Mouse (Mus musculus) leukemia stem cell, adult 10-12 weeks (primary cell): ENCODE results near the gene Atp6ap1. TPM values are rescaled to one million over a fixed set of nuclear protein-coding genes. Genes with fewer than 3 reads are reported as not detected.

Source experiments
- polyA plus RNA-seq: library from polyadenylated mRNA; stranded (reverse); fragments of >175 nt; gene quantifications from 2 replicates; pipeline ENCODE4 v1.2.3, GENCODE M21; 2012; ENCODE audit warnings: low replicate concordance

Atp6ap1 gene
- 16.9 and 43.6 TPM in 2 replicates for polyA plus RNA-seq

DNA sequence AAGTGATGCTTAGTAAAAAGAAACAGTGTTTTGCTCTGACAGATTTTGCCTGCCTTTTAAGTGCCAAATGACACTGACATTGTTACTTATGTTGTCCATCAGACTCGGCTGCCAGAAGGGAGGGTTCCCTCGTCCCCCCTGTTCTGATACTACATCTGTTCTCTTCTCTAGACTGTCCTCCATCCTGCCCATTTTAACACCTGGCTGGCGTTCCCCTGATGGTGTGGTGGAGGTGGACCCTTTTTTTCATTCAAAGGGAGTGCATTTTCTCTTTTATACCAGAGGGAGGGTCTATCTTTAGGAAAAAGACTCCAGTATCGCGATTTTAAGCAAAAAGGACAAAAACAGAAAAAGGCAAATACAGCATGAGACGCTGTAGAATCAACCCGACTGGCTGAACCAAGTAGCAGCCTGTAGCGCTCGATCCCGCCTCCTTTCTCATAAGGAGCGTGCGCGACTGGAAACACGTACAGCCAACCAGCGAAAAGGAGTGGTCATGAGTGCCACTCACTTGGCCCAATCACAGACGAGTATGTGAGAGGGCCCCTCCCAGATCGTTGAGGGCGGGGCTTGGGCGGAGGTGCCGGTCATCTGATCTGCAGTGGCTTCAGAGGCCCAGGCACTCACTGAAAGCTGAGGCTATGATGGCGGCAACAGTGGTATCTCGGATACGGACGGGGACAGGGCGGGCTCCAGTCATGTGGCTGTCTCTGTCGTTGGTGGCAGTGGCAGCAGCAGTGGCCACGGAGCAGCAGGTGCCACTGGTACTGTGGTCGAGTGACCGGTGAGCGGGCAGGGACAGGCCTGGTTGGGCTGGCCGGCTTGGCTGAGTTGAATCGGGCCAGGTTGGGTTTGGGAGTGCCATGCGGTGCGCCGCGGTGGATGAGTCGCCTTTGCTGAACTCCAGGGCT is at the start of gene Atp6ap1:
TSS of gene Atp6ap1 (plus strand) at position 560 of the 911 bp plus-strand sequence.

DNA sequence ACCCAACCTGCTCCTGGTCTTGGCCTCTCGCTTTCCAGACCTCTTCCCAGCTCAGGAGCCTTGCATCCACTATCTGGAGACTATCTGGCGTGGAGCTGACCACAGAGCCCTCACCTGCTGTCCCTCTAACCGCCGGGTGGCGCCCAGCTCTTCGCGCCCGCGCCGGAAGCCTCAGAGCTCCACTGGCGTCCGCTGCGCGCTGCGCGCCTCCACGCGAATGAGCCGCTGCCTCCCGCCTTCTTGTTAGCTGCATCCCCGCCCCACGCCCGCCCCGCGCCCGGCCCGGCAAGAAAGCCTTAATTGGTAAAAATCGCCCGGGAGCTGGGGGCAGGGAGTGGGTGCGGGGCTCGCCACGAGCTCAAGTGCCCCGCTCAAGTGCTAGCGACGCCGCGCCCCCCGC is 47.3 kb upstream of the Atp6ap1 start, which contains the start of gene Flna:
TSS of gene Flna (minus strand) at position 206 of the 400 bp plus-strand sequence.

DNA sequence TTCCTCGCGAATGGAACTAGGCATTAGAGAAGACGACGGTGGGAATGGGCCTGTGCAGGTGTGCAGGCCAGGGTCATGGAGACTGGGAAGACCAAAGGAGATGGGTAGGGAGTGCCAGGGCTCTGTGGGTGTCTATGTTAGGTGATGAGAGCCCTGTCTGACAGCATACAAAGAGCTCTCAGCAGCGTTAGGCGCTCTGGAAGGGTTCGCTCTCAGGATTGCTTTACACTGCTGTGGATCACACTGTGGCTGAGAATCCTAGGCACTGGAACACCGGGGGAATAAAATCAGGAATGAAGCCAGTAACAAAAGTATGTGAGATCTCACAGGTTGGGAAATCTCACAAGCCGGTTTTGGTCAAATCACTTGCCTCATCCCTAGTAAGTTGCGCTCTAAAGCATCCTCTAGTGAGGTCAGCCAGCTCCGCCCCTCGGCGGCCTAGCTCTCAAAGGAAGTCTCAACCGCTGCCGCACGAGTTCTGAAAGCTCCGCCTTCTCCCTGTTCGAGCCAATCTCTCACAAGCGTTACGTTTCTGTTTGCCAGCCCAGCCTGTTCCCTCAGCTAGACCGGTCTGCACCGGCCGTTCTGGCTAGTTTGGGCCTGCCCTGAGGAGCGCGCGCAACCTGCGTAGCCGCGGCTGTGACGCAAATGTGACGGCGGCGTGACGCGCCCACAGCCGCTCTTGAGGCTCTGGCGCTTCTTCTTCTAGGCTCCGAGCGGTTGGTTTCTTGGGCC is 42.6 kb upstream of the Atp6ap1 start, which contains the start of gene Emd:
TSS of gene Emd (plus strand) at position 535 of the 735 bp plus-strand sequence.

DNA sequence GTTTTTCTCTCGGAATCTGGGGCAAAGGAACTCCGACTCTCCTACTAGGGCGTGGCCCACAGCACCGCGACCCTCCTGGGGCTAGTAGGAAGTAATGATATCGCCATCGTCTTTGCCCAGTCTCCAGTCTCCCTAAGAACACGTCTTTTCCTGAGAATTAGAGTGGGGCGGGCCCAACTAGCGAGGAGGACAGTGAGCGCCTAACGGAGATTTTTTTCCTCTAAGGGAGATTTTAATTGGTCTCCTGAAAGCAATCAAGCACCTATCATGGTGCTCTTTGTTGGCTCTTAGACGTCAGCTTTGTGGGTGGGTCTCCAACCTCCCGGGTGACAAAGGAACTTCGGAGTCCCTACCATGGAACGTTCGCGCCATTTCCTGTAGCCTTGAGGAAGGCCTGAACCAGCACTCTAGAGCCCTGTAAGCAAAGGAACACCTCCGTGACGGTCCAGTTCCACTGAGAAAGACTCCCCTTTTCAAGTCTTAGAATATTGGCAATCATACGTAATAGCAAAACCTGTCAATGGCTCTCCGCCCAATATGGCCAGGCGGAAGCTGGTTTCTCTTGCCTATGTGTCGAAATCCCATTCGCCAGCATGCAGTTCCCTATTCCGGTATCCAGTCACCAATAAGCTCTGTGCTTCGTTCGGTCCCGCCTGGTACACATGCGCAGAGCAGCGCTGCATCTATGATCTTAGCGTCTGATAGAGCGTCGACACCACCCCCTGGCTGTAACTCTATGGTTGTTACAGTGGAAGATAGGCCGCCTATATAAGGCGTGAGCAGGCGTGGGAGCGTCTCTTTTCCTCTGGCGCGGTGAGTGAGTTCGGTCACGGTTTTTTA is 26.6 kb upstream of the Atp6ap1 start, which contains the start of gene Rpl10:
TSS of gene Rpl10 (plus strand) at position 751 of the 840 bp plus-strand sequence.

DNA sequence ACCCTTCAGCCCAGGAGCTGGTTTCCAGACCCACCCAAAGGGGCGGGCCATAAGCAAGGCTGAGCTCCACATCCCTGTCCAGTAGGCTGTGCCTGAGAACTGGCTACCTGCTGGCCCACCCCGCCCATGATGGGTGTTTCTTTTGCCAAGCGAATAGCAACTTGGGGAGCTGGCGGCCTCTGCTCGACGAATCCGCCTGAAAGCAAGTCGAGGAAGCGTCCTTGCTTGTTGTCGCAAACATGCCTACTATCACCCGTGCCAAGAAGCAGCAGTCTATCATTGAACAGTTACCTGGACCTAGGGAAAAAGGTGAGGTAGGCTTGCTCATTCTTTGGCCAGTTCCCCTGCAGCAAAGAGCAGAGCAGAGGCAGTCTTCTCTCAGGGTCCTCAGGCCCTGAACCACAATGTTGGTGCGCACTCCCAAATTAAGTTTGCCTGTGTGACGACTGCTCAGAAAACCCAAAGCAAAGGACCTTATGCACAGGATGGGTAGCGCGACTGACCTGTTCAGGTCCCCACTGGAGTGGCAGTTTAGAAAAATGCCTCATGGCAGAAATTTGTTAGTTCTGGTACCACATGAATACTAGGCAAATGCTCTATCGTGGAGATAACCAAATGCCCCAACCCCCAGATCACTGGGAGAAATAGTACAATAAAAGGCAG is 15.0 kb upstream of the Atp6ap1 start, which contains the start of the genes Taz and Dnase1l1:
TSS of gene Taz (plus strand) at position 181 of the 663 bp plus-strand sequence.
TSS of gene Dnase1l1 (minus strand) at position 606 of the 663 bp plus-strand sequence.

DNA sequence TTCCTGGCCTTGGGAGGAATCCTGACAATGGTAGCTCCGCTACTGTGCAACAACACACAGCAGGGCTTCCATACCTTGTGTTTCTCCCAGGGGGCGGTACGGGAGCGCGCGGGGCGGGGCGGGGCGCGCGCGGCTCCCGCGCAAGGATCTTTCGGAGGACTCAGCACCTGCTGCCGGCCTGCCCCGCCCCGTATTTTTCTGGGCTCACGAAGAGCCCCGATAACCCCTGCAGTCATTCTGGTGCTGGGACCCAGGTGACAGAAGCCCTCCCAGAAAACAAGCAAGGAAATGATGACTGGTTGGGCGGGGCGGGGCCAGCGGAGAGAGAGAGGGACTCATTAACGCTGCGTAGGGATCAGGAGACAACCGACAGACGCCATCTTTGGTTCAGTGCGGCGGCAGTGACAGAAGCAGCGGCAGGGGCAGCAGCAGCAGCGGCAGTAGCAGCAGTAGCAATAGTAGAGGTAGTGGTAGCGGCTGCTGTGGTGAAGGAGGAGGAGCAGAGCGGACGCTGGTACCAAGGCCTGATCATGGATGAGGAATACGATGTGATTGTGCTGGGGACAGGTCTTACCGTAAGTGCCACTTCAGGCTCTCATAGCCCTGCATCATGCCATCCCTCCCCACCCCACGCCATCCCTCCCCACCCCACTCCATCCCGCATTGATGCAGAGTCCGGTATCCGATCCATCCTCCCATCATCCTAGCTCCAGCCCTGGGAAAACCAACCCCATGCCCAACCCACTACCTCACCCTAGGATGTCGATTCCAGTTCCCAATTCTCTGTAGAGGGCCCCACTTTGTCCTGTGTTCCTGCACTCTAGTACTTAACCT is 8.2 kb downstream of the Atp6ap1 start, which contains the start of gene Gdi1:
TSS of gene Gdi1 (plus strand) at position 132 of the 834 bp plus-strand sequence.

DNA sequence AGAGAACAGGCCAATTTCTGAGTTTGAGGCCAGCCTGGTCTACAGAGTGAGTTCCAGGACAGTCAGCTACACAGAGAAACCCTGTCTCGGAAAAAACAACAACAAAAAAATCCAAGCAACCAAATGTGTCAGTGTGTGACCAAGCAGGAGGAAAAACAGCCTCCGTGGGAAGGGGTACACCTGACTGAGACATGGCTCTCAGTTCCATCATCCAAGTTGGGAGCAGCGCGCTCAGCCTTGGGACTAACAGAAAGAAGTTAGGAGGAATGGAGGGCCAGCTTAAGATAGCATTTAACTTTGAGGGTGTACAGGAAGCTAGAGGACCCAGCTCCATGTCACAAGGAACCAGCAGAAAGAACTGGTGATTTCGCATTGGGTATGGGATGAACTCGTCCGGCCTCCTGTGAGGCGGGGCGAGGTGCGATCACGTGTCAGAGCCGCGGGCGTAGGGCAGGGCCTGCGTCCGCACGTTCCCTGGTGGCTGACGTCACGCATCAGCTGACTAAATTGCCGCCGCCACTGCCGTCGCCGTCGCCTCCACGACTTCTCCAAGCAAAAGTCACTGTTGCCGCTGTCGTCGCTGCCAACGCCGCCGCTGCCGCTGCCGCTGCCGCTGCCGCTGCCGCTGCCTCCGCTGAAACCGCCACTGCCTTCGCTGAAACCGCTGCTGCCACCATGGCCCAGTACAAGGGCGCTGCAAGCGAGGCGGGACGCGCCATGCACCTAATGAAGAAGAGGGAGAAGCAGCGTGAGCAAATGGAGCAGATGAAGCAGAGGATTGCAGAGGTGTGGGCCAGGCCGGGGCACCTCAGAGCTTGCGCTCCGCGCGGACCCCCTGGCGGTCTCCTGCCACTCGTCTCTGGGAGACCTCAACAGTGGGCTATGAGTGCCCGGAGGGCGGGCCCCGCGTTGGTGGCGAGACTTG is 15.9 kb downstream of the Atp6ap1 start, which contains the start of gene Fam50a:
TSS of gene Fam50a (plus strand) at position 494 of the 925 bp plus-strand sequence.

DNA sequence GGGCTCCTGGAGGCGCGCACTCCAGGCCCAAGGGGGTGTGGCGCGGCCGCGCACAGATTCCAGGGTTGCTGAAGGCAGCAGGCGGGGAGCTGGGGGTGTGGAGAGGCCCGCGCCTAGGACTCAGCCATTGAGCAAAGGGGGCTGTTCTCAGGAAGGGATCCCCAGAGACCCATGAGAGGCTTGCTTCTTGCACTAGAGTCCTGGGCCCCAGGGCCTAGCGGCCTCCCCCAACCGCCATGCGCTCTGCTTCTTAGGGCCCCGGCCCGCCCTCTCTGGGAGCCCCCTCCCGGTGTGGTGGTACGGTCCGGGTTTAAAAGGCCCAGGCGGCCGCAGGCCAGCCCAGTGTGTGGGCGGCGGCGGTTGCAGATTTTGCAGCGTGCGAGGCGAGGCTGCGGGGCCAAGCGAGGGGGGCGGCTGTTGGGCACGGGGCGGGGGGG is 31.8 kb downstream of the Atp6ap1 start, which contains the start of gene Plxna3:
TSS of gene Plxna3 (plus strand) at position 342 of the 437 bp plus-strand sequence.

DNA sequence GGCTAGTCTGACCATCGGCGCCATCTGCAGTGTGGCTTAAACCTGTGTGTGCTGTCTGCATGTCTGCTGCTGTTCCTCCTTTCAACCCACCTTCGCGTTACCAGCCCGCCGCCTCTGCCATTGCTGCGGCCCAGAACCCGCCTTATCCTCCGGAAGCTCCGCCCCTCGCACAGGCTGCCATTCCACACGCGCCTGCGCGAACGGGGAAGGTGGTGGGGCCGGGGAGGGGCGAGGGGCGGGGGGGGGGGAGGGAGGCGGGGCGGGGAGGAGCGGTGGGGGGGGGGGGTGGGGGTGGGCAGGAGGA is 56.5 kb downstream of the Atp6ap1 start, which contains the start of gene Lage3:
TSS of gene Lage3 (minus strand) at position 152 of the 304 bp plus-strand sequence.

Other genes with a start within 250 kb of the Atp6ap1 start
- gene Opn1mw, start 169.6 kb upstream of the Atp6ap1 start, polyA plus RNA-seq: not detected in 2 replicates
- 27.3 and 47.4 TPM in 2 replicates for gene Mecp2, start 161.7 kb upstream of the Atp6ap1 start, polyA plus RNA-seq
- not detected in 2 replicates for gene Tex28, start 129.3 kb upstream of the Atp6ap1 start, polyA plus RNA-seq
- not detected in 2 replicates for gene Tktl1, start 119.8 kb upstream of the Atp6ap1 start, polyA plus RNA-seq
- gene Flna, start 47.3 kb upstream of the Atp6ap1 start, polyA plus RNA-seq: 42.2 and 77.0 TPM in 2 replicates
- 14.2 and 47.5 TPM in 2 replicates for gene Emd, start 42.4 kb upstream of the Atp6ap1 start, polyA plus RNA-seq
- 109 and 533 TPM in 2 replicates for gene Rpl10, start 26.3 kb upstream of the Atp6ap1 start, polyA plus RNA-seq
- gene Taz, start 15.2 kb upstream of the Atp6ap1 start, polyA plus RNA-seq: 33.1 and 36.6 TPM in 2 replicates
- gene Dnase1l1, start 14.8 kb upstream of the Atp6ap1 start, polyA plus RNA-seq: 0.18 and 1.0 TPM in 2 replicates
- gene Gdi1, start 7.9 kb downstream of the Atp6ap1 start, polyA plus RNA-seq: 29.7 and 52.2 TPM in 2 replicates
- 8.0 and 12.8 TPM in 2 replicates for gene Fam50a, start 15.9 kb downstream of the Atp6ap1 start, polyA plus RNA-seq
- gene Plxna3, start 32.0 kb downstream of the Atp6ap1 start, polyA plus RNA-seq: 6.0 and 6.2 TPM in 2 replicates
- gene Lage3, start 56.5 kb downstream of the Atp6ap1 start, polyA plus RNA-seq: 5.2 and 5.7 TPM in 2 replicates
- gene Ubl4a, start 76.1 kb downstream of the Atp6ap1 start, polyA plus RNA-seq: 12.5 and 13.6 TPM in 2 replicates
- 1.8 and 3.0 TPM in 2 replicates for gene Slc10a3, start 76.3 kb downstream of the Atp6ap1 start, polyA plus RNA-seq
- gene Fam3a, start 96.2 kb downstream of the Atp6ap1 start, polyA plus RNA-seq: 3.6 and 6.3 TPM in 2 replicates
- 8.5 and 10.8 TPM in 2 replicates for gene Ikbkg, start 96.2 kb downstream of the Atp6ap1 start, polyA plus RNA-seq
- gene G6pdx, start 132.1 kb downstream of the Atp6ap1 start, polyA plus RNA-seq: 6.0 and 14.2 TPM in 2 replicates
- not detected in 2 replicates for gene Gm6880, start 184.3 kb downstream of the Atp6ap1 start, polyA plus RNA-seq